Mouse (Mus musculus): Measurements from ENCODE around the gene Tex14.

- no peak for TF ChIP-seq POLR2AphosphoS5 (IDR thresholded peaks at IDR 0.05; ENCODE audit: borderline replicate concordance, low read depth, low read length)
- TF ChIP-seq JUND (IDR thresholded peaks at IDR 0.05; ENCODE audit: low read depth, low read length), result no peak
- no peak for TF ChIP-seq TCF12 (IDR thresholded peaks at IDR 0.05; ENCODE audit: low read depth, low read length)
- TF ChIP-seq EP300 (IDR thresholded peaks at IDR 0.05; ENCODE audit: low read depth in 1 of 2, low read length in 2 of 2), result no peak
- TF ChIP-seq UBTF (IDR thresholded peaks at IDR 0.05; ENCODE audit: borderline replicate concordance, insufficient read depth, low read depth, low read length), result no peak
- no peak for TF ChIP-seq MAX (IDR thresholded peaks at IDR 0.05; ENCODE audit: low read length)
- TF ChIP-seq ELF1 (IDR thresholded peaks at IDR 0.05; ENCODE audit: low read depth, low read length), result no peak
- no peak for TF ChIP-seq POLR2A (IDR thresholded peaks at IDR 0.05; ENCODE audit: control insufficient read depth in 1 of 2, insufficient read depth in 1 of 2, low read depth in 1 of 2, low read length in 2 of 2, poor library complexity in 1 of 2)
- TF ChIP-seq CTCF (IDR thresholded peaks at IDR 0.05 in 2 of 3, conservative IDR thresholded peaks at IDR 0.05 in 1 of 3; ENCODE audit: control insufficient read depth in 1 of 3, insufficient read depth in 1 of 3, low read depth in 2 of 3, low read length in 3 of 3, poor library complexity in 1 of 3, severe bottlenecking in 1 of 3), result no peak
Measured at GRCm38 (mm10) chr11:87404876-87405275, at the start of gene Tex14, which contains the start of gene Rad51c.
